Mouse (Mus musculus) liver, embryonic 14.5 days (tissue): ENCODE measurements around the gene Adam19. TPM values are rescaled to one million over a fixed set of nuclear protein-coding genes. Genes with fewer than 3 reads are reported as not detected.

Source experiments
- ATAC-seq: fragments of 200-750 bp; cut with Nextera tagmentation; 2 replicates; pipeline ENCODE4 v1.8.0; 2017; ENCODE audit warnings: moderate number of reproducible peaks, mild to moderate bottlenecking, moderate library complexity; ENCODE audit not compliant: insufficient read depth
- DNase-seq, 3 experiments: peaks; one replicate each; pipeline ENCODE4 v3.0.0-alpha.2; 2012 to 2013; ENCODE audit warnings: low read depth in 3 of 3, low spot score in 3 of 3
- H3K27ac ChIP-seq: fragments of 300-500 bp; sonication (generic); 2 replicates; pipeline ENCODE4 v1.5.1; 2014; ENCODE audit warnings: moderate library complexity, mild to moderate bottlenecking, control low read depth, inconsistent platforms
- H3K27me3 ChIP-seq: fragments of 300-500 bp; sonication (generic); 2 replicates; pipeline ENCODE4 v1.6.1; 2014; ENCODE audit warnings: mild to moderate bottlenecking, low read length, moderate library complexity; ENCODE audit not compliant: control insufficient read depth, insufficient read depth
- H3K36me3 ChIP-seq: fragments of 300-500 bp; sonication (generic); replicated peaks from 2 replicates; pipeline ENCODE4 v1.6.1; 2014; ENCODE audit warnings: low read depth; ENCODE audit not compliant: control insufficient read depth, insufficient read depth
- H3K4me1 ChIP-seq, 2 experiments: fragments of 200-500 bp in 1 of 2; fragments of 300-500 bp in 1 of 2; sonication (generic) in 1 of 2; replicated peaks; 2 replicates each; pipeline ENCODE4 v1.6.1; 2012 to 2014; ENCODE audit warnings: antibody characterized with exemption in 1 of 2, inconsistent platforms in 1 of 2, low read length in 1 of 2; ENCODE audit not compliant: control insufficient read depth in 2 of 2, insufficient read depth in 2 of 2
- H3K4me2 ChIP-seq: fragments of 300-500 bp; sonication (generic); 2 replicates; pipeline ENCODE4 v1.6.1; 2014; ENCODE audit warnings: low read depth, mild to moderate bottlenecking, control low read depth, moderate library complexity
- H3K4me3 ChIP-seq, 2 experiments: fragments of 200-500 bp in 1 of 2; fragments of 300-500 bp in 1 of 2; sonication (generic) in 1 of 2; 2 replicates each; pipeline ENCODE4 v1.5.1; 2012 to 2014; ENCODE audit warnings: low read depth in 2 of 2, low read length in 2 of 2, mild to moderate bottlenecking in 2 of 2, control low read depth in 1 of 2, inconsistent platforms in 1 of 2, moderate library complexity in 1 of 2; ENCODE audit not compliant: insufficient read depth in 1 of 2
- H3K9ac ChIP-seq: fragments of 300-500 bp; sonication (generic); replicated peaks from 2 replicates; pipeline ENCODE4 v1.6.1; 2014; ENCODE audit warnings: mild to moderate bottlenecking, control low read depth, moderate library complexity
- H3K9me3 ChIP-seq: fragments of 300-500 bp; sonication (generic); 2 replicates; pipeline ENCODE4 v1.6.1; 2016; ENCODE audit warnings: low read length, mixed read lengths; ENCODE audit not compliant: control insufficient read depth
- CTCF ChIP-seq: IDR thresholded peaks from 2 replicates; pipeline ENCODE4 v1.5.1; 2016; ENCODE audit warnings: antibody characterized with exemption, low read depth, control low read depth
- EP300 ChIP-seq: IDR thresholded peaks from 2 replicates; pipeline ENCODE4 v1.6.1; 2016; ENCODE audit warnings: antibody characterized with exemption, low read depth
- WGBS: fragments of 180-500 bp; shearing (Covaris S2); extraction: QIAGEN DNeasy Blood & Tissue Kit; methylation state at CpG from one replicate; pipeline ENCODE4 v1.1.7; 2014; ENCODE audit not compliant: insufficient replicate concordance; 5-methylcytosine and 5-hydroxymethylcytosine counted together
- polyA plus RNA-seq, 2 experiments: library from polyadenylated mRNA; depleted of rRNA in 1 of 2; stranded (reverse) in 1 of 2; unstranded in 1 of 2; fragments of >200 nt; fragmentation: Nextera tagmentation in 1 of 2; extraction: Ambion mirVana in 1 of 2; gene quantifications; 2 replicates each; pipeline versions ENCODE4 v1.2.1 to v1.2.3; 2012 to 2014

Gene Adam19
- polyA plus RNA-seq, 2 experiments = 0.60 to 1.2 TPM

- DNase-seq (no peak), ATAC-seq (no peak)
- 66% methylated on average over 7 of the region's 7 CpGs for WGBS
- H3K4me1 ChIP-seq = no peaks in the 10 kb centered on the region
- no peaks in the 10 kb centered on the region for H3K36me3 ChIP-seq
- no peak overlapping the region for H3K4me2 ChIP-seq
- H3K9me3 ChIP-seq = no peaks in the 10 kb centered on the region
- no peak overlapping the region for H3K9ac ChIP-seq
- no peaks in the 10 kb centered on the region for H3K27me3 ChIP-seq
- H3K4me3 ChIP-seq = no peak overlapping the region
- H3K27ac ChIP-seq = no peak overlapping the region
- TF ChIP-seq CTCF (no peak), EP300 (no peak)
Observed at GRCm38 (mm10) chr11:46032956-46033355, 22.8 kb upstream of the Adam19 start.

GRCm38 (mm10) chr11:46036374-46036773, 19.4 kb upstream of the Adam19 start:
- Histone ChIP-seq H3K9me3 (no peaks in the 10 kb centered on the region), H3K4me2 (no peak overlapping the region), H3K4me1 (0 out of 4 replicates have a peak, but pooled peaks cover 0 to 6% of the 10 kb centered on the region in 2 experiments), H3K27me3 (no peaks in the 10 kb centered on the region), H3K9ac (no peak overlapping the region), H3K27ac (no peak overlapping the region), H3K36me3 (no peaks in the 10 kb centered on the region), H3K4me3 (no peak overlapping the region)
- no peak for TF ChIP-seq CTCF
- TF ChIP-seq EP300 = no peak
- DNase-seq = no peak
- ATAC-seq = no peak
- 72% methylated on average over 10 of the region's 10 CpGs for WGBS

- 70% methylated on average over 15 of the region's 15 CpGs for WGBS
- no peak for DNase-seq
- H3K9me3 ChIP-seq = no peaks in the 10 kb centered on the region
- no peak overlapping the region for H3K4me2 ChIP-seq
- H3K27ac ChIP-seq = no peak overlapping the region
- no peaks in the 10 kb centered on the region for H3K27me3 ChIP-seq
- TF ChIP-seq EP300 = no peak
- TF ChIP-seq CTCF = no peak
- H3K9ac ChIP-seq = no peak overlapping the region
- H3K4me3 ChIP-seq = no peak overlapping the region
- ATAC-seq = no peak
- H3K36me3 ChIP-seq = no peaks in the 10 kb centered on the region
- H3K4me1 ChIP-seq = 0 out of 4 replicates have a peak, but pooled peaks cover 0 to 6% of the 10 kb centered on the region in 2 experiments
Observed at GRCm38 (mm10) chr11:46038901-46039300, 16.9 kb upstream of the Adam19 start.

GRCm38 (mm10) chr11:46039335-46039734, 16.5 kb upstream of the Adam19 start:
- Histone ChIP-seq H3K9me3 (no peaks in the 10 kb centered on the region), H3K9ac (no peak overlapping the region), H3K4me2 (no peak overlapping the region), H3K36me3 (no peaks in the 10 kb centered on the region), H3K27me3 (no peaks in the 10 kb centered on the region), H3K4me3 (no peak overlapping the region), H3K4me1 (0 out of 4 replicates have a peak, but pooled peaks cover 0 to 6% of the 10 kb centered on the region in 2 experiments), H3K27ac (no peak overlapping the region)
- WGBS = 38% methylated on average over 11 of the region's 11 CpGs
- no peak for ATAC-seq
- TF ChIP-seq EP300 (no peak), CTCF (no peak)
- DNase-seq = no peak

- WGBS = 56% methylated on average over 9 of the region's 9 CpGs
- Histone ChIP-seq H3K27ac (no peak overlapping the region), H3K4me3 (no peak overlapping the region), H3K36me3 (no peaks in the 10 kb centered on the region), H3K4me2 (no peak overlapping the region), H3K9ac (no peak overlapping the region), H3K27me3 (no peaks in the 10 kb centered on the region), H3K9me3 (no peaks in the 10 kb centered on the region), H3K4me1 (0 out of 4 replicates have a peak, but pooled peaks cover 0 to 6% of the 10 kb centered on the region in 2 experiments)
- ATAC-seq (no peak), DNase-seq (no peak)
- no peak for TF ChIP-seq CTCF
- TF ChIP-seq EP300 = no peak
Observed at GRCm38 (mm10) chr11:46040841-46041556, 14.8 kb upstream of the Adam19 start.
